Mouse (Mus musculus) stomach, postnatal 0 days (tissue): ENCODE measurements around the gene Arhgef25. TPM values are rescaled to one million over a fixed set of nuclear protein-coding genes. Genes with fewer than 3 reads are reported as not detected.

Source experiments
- ATAC-seq: fragments of 200-750 bp; cut with Nextera tagmentation; 2 replicates; pipeline ENCODE4 v1.8.0; 2017; ENCODE audit not compliant: low FRiP score, low TSS enrichment
- DNase-seq: peaks from one replicate; pipeline ENCODE4 v3.0.0-alpha.2; 2016; ENCODE audit warnings: low spot score
- H3K27ac ChIP-seq: fragments of 300-500 bp; sonication (generic); replicated peaks from 2 replicates; pipeline ENCODE4 v1.5.1; 2014; ENCODE audit warnings: mild to moderate bottlenecking, control low read depth
- H3K27me3 ChIP-seq: fragments of 300-500 bp; sonication (generic); 2 replicates; pipeline ENCODE4 v1.6.1; 2014; ENCODE audit warnings: low read length; ENCODE audit not compliant: control insufficient read depth, insufficient read depth
- H3K36me3 ChIP-seq: fragments of 300-500 bp; sonication (generic); 2 replicates; pipeline ENCODE4 v1.6.1; 2014; ENCODE audit warnings: low read length, mixed read lengths; ENCODE audit not compliant: control insufficient read depth, insufficient read depth
- H3K4me1 ChIP-seq: fragments of 300-500 bp; sonication (generic); replicated peaks from 2 replicates; pipeline ENCODE4 v1.6.1; 2014; ENCODE audit warnings: antibody characterized with exemption; ENCODE audit not compliant: control insufficient read depth, insufficient read depth
- H3K4me2 ChIP-seq: fragments of 300-500 bp; sonication (generic); replicated peaks from 2 replicates; pipeline ENCODE4 v1.6.1; 2014; ENCODE audit warnings: low read depth, mild to moderate bottlenecking, control low read depth, moderate library complexity
- H3K4me3 ChIP-seq: fragments of 300-500 bp; sonication (generic); 2 replicates; pipeline ENCODE4 v1.5.1; 2014; ENCODE audit warnings: low read depth, low read length, control low read depth
- H3K9ac ChIP-seq: fragments of 300-500 bp; sonication (generic); 2 replicates; pipeline ENCODE4 v1.6.1; 2014; ENCODE audit warnings: mild to moderate bottlenecking, low read length, control low read depth, mixed read lengths
- H3K9me3 ChIP-seq: fragments of 300-500 bp; sonication (generic); 2 replicates; pipeline ENCODE4 v1.6.1; 2016; ENCODE audit warnings: low read length; ENCODE audit not compliant: control insufficient read depth
- CTCF ChIP-seq: IDR thresholded peaks from 2 replicates; pipeline ENCODE4 v1.5.1; 2016; ENCODE audit warnings: antibody characterized with exemption, low read depth, mild to moderate bottlenecking, moderate library complexity
- EP300 ChIP-seq: optimal IDR thresholded peaks from 2 replicates; pipeline ENCODE3; 2016; ENCODE audit warnings: antibody characterized with exemption
- WGBS: fragments of 180-500 bp; shearing (Covaris S2); extraction: QIAGEN DNeasy Blood & Tissue Kit; methylation state at CpG from one replicate; pipeline ENCODE4 v1.1.7; 2014; 5-methylcytosine and 5-hydroxymethylcytosine counted together
- polyA plus RNA-seq: library from polyadenylated mRNA; unstranded; fragments of >200 nt; fragmentation: Nextera tagmentation; extraction: Ambion mirVana; gene quantifications from 2 replicates; pipeline ENCODE4 v1.2.1, GENCODE M21; 2015

Arhgef25 gene
- polyA plus RNA-seq, 1 experiment from 2014 or later = 25.3 TPM

DNA sequence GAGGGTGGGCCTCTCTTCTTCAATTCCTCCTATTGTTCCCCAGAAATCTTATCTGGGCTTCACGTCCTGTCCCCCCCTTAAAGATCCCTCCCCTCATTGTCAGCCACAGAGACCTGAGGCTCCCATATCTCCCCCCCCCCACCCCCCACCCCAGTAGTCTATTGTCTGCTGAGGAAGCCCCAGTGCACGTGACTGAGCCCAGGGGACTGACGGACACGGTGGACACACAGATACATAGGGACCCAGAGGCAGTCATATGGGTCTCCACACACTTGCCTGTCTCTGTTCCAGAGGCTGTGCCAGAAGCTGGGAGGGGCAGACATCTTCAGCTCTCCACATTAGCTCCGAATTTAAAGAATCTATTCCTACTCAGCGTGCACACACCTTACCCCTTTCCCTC, 8.3 kb downstream of the Arhgef25 start:
- ATAC-seq (no peak), DNase-seq (no peak)
- Histone ChIP-seq H3K27ac (no peak overlapping the region), H3K27me3 (no peaks in the 10 kb centered on the region; the same call in 1 of the 2 replicates), H3K9me3 (no peaks in the 10 kb centered on the region), H3K4me2 (no peak overlapping the region), H3K36me3 (peaks cover 6% of the 10 kb centered on the region; the same call in 1 of the 2 replicates), H3K4me1 (peaks cover 4% of the 10 kb centered on the region; the same call in 1 of the 2 replicates), H3K9ac (no peak overlapping the region), H3K4me3 (no peak overlapping the region)
- 64% methylated on average over 6 of the region's 6 CpGs for WGBS
- TF ChIP-seq EP300 = no peak
- TF ChIP-seq CTCF = no peak

DNA sequence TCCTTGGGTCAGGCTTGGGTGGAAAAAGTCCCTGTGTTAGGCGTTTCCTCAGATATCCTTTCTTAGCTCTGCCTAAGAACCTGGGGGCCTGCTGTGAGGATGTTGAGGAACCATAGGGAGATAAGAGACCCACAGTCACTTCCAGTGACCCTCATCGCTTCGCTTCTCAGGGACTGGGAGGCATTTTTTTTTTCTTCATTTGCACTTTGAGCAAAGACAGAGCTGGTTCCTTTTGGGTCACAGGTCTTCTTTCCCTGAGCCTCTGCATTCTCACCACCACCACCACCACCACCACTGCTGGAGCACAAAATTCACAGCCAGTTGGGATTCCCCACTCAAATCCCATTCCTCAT, 9.2 kb downstream of the Arhgef25 start:
- no peaks in the 10 kb centered on the region for H3K9me3 ChIP-seq
- WGBS = 22% methylated on average over 3 of the region's 3 CpGs
- peaks cover 4% of the 10 kb centered on the region; the same call in 1 of the 2 replicates for H3K4me1 ChIP-seq
- DNase-seq = no peak
- no peak overlapping the region for H3K4me3 ChIP-seq
- ATAC-seq = no peak
- H3K27me3 ChIP-seq = no peaks in the 10 kb centered on the region; the same call in 1 of the 2 replicates
- peaks cover 6% of the 10 kb centered on the region; the same call in 1 of the 2 replicates for H3K36me3 ChIP-seq
- no peak overlapping the region; the same call in 1 of the 2 replicates for H3K4me2 ChIP-seq
- H3K9ac ChIP-seq = no peak overlapping the region
- no peak for TF ChIP-seq CTCF
- no peak overlapping the region for H3K27ac ChIP-seq

DNA sequence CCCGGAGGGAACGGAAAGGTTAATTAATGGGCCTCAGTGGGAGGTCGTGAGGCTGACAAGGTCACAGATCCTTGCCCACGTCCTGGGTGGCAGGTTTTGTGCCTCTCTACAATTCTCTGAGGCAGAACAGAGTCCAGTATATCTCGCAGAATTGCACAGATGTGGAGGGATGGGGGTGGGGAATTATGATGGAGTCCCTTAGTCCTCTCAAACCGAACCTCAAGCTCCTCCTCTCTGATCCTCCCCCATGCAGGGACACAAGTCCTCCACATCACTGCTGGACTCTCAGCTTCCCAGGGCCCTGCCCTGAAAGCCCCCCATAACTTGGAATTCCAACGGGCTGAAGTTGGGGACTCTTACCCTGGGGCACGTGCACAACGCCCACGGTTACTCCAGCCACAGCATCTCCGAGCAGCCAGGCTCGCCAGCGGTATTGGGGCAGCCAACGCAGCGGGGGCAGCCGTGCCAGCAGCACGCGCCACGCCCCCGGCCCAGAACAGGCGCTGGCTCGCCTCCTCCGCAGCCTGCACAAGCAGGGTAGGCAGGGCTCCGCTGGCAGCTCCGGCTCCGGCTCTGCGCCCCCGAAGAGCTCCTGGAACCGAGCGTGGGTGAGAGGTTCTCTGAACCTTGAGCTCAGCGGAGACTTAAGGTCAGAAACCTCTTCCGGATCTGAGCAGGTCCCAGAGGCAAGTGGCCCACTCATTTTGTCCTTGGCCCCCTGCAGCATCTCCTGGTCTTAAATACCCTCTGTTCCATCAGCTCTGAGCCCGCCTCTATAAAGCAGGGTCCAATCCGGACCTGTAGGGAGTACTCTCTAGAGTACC, 9.8 kb downstream of the Arhgef25 start, which contains the start of gene Slc26a10:
Gene Slc26a10, minus strand, starts transcription at position 775 of the 824 bp plus-strand sequence.
- peak within 1 kb of the TSS; percentile 36 for H3K4me2 ChIP-seq
- no peak for TF ChIP-seq EP300
- TF ChIP-seq CTCF = no peak
- WGBS = 6% methylated on average over 30 of the region's 34 CpGs
- H3K9me3 ChIP-seq = no peaks in the 10 kb centered on the region
- 0 out of 2 replicates have a peak within 1 kb of the TSS, but pooled peaks have one; percentile 2 for H3K4me3 ChIP-seq
- H3K27ac ChIP-seq = no peak within 1 kb of the TSS
- H3K4me1 ChIP-seq = peaks cover 4% of the 10 kb centered on the region; the same call in 1 of the 2 replicates
- ATAC-seq (no peak), DNase-seq (no peak)
- peaks cover 6% of the 10 kb centered on the region; the same call in 1 of the 2 replicates for H3K36me3 ChIP-seq
- no peaks in the 10 kb centered on the region; the same call in 1 of the 2 replicates for H3K27me3 ChIP-seq
- H3K9ac ChIP-seq = no peak within 1 kb of the TSS

DNA sequence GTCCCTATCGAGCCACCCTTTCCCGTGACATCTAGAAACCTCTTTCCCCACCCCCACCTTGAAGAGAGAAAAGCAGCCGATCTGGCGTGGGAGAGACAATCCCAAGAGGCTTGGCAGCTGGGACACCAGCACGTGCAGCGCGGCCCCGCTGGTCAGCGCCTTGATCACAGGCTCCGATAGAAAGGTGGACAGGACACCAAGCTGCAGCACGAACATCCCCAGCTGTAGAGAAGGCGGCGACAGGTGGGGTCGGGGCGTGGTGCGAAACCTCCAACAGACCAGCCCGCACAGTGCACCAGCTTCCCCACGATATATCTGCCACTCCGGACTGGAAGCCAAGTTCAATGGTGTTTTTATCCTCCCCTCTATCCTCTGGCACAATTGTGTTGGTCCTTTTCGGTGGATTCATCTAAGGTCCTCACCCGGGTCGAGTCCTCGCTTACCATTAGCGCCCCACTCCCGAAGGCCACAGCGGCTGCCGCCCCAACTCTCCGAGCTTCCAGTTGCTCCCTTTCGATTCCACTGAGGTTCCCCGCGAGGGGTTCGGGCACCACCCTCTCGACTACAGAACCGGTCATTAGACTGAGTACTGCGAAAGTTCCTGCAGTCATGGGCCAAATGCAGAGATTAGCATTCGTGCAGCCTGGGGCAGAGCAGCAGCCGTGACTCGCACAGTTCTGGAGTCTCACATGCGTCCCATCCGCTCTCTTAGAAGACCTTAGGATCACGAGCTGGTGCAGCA, 11.4 kb downstream of the Arhgef25 start:
- TF ChIP-seq CTCF (no peak), EP300 (no peak)
- H3K27me3 ChIP-seq = no peaks in the 10 kb centered on the region; the same call in 1 of the 2 replicates
- WGBS = 8% methylated on average over 41 of the region's 41 CpGs
- peak overlapping the region; percentile 29 for H3K4me3 ChIP-seq
- H3K4me1 ChIP-seq = peaks cover 4% of the 10 kb centered on the region; the same call in 1 of the 2 replicates
- DNase-seq (no peak), ATAC-seq (no peak)
- 0 out of 2 replicates have a peak overlapping the region, but pooled peaks have one; percentile 18 for H3K9ac ChIP-seq
- no peak overlapping the region for H3K27ac ChIP-seq
- no peaks in the 10 kb centered on the region for H3K9me3 ChIP-seq
- H3K4me2 ChIP-seq = peak overlapping the region; percentile 61
- peaks cover 4% of the 10 kb centered on the region; the same call in 1 of the 2 replicates for H3K36me3 ChIP-seq

DNA sequence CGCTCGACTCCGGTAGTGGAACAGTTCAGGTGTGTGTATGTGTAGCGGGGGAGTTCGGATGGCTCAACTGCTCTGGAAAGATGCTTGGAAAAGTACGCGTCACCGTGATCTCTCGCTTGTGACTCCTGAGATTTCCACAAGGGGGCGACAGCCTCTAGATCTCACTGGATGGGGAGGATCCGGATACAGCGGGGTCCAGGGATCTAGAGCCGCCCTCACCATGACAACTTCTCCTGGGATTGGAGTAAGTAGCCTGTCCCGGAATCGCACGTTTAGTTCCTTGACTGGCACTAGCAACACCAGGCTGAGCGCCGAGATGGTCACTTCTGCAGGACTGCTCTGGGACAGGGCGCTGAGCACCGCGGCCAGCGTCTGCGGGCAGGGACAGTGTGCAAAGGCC, 12.2 kb downstream of the Arhgef25 start:
- WGBS = 3% methylated on average over 23 of the region's 23 CpGs
- Histone ChIP-seq H3K27ac (no peak overlapping the region), H3K9me3 (no peaks in the 10 kb centered on the region), H3K36me3 (peaks cover under 1% of the 10 kb centered on the region; the same call in 1 of the 2 replicates), H3K27me3 (no peaks in the 10 kb centered on the region; the same call in 1 of the 2 replicates), H3K4me1 (peaks cover 4% of the 10 kb centered on the region; the same call in 1 of the 2 replicates), H3K4me2 (peak overlapping the region; percentile 61), H3K9ac (no peak overlapping the region), H3K4me3 (peak overlapping the region; percentile 29)
- DNase-seq = peak; percentile 85
- peak; percentile 62 for ATAC-seq
- no peak for TF ChIP-seq EP300
- TF ChIP-seq CTCF = peak; percentile 94
